Mouse (Mus musculus) olfactory bulb, adult 2 months (tissue): Measurements from ENCODE around the gene Rasa2. TPM values are rescaled to one million over a fixed set of nuclear protein-coding genes. Genes with fewer than 3 reads are reported as not detected.
A peak's percentile ranks its signal among the peaks of the same experiment; 100 is the strongest.

ENCODE experiments used
- H3K27ac ChIP-seq: fragments of 200-500 bp; 2 replicates; pipeline ENCODE4 v1.5.1; 2012; ENCODE audit warnings: low read depth, low read length; ENCODE audit not compliant: insufficient read depth
- H3K4me1 ChIP-seq: fragments of 200-500 bp; 2 replicates; pipeline ENCODE4 v1.6.1; 2012; ENCODE audit warnings: low read length; ENCODE audit not compliant: control insufficient read depth, insufficient read depth
- H3K4me3 ChIP-seq: fragments of 200-500 bp; 2 replicates; pipeline ENCODE4 v1.5.1; 2012; ENCODE audit warnings: mild to moderate bottlenecking, low read depth, low read length, moderate library complexity; ENCODE audit not compliant: insufficient read depth
- CTCF ChIP-seq: fragments of 200-500 bp; IDR thresholded peaks from 2 replicates; pipeline ENCODE4 v1.5.1; 2012; ENCODE audit warnings: low read depth, mild to moderate bottlenecking, low read length, moderate library complexity; ENCODE audit not compliant: insufficient read depth
- POLR2A ChIP-seq: fragments of 200-500 bp; IDR thresholded peaks from 2 replicates; pipeline ENCODE4 v1.6.1; 2012; ENCODE audit warnings: mild to moderate bottlenecking, low read depth, low read length, moderate library complexity; ENCODE audit not compliant: insufficient read depth
- WGBS: fragments of 180-500 bp; shearing (Covaris S2); methylation state at CpG from one replicate; pipeline ENCODE4 v1.1.7; 2018; 5-methylcytosine and 5-hydroxymethylcytosine counted together
- polyA plus RNA-seq: library from polyadenylated mRNA; stranded (reverse); fragments of >200 nt; gene quantifications from 2 replicates; pipeline ENCODE4 v1.2.4, GENCODE M21; 2012; ENCODE audit warnings: low replicate concordance; ENCODE audit not compliant: missing spikeins, insufficient read depth, insufficient read length

The Rasa2 gene
- polyA plus RNA-seq, 1 experiment: not detected

GRCm38 (mm10) chr9:96611693-96612293 is 19.6 kb downstream of the Rasa2 start:
- Histone ChIP-seq H3K4me1 (0 out of 2 replicates have a peak, but pooled peaks cover 2% of the 10 kb centered on the region), H3K4me3 (no peak overlapping the region), H3K27ac (peak overlapping the region; percentile 37)
- no peak for TF ChIP-seq CTCF
- TF ChIP-seq POLR2A: no peak
- WGBS: 21% methylated on average over 8 of the region's 8 CpGs

GRCm38 (mm10) chr9:96610813-96611212 is 20.6 kb downstream of the Rasa2 start:
- Histone ChIP-seq H3K27ac (no peak overlapping the region), H3K4me1 (0 out of 2 replicates have a peak, but pooled peaks cover 2% of the 10 kb centered on the region), H3K4me3 (no peak overlapping the region)
- WGBS: 77% methylated on average over 2 of the region's 2 CpGs
- TF ChIP-seq POLR2A (no peak), CTCF (no peak)

GRCm38 (mm10) chr9:96603416-96603815 is 28.0 kb downstream of the Rasa2 start:
- Histone ChIP-seq H3K4me1 (peaks cover 10% of the 10 kb centered on the region), H3K4me3 (no peak overlapping the region), H3K27ac (peak overlapping the region; percentile 90)
- TF ChIP-seq POLR2A: no peak
- no peak for TF ChIP-seq CTCF
- whole genome bisulfite sequencing: 25% methylated on average over 6 of the region's 6 CpGs

GRCm38 (mm10) chr9:96597899-96598298 is 33.5 kb downstream of the Rasa2 start:
- 93% methylated on average over 1 of the region's 1 CpGs for WGBS
- TF ChIP-seq POLR2A (no peak), CTCF (0 out of 2 replicates have a peak, but pooled peaks have one; percentile 17)
- H3K4me3 ChIP-seq: no peak overlapping the region
- H3K4me1 ChIP-seq: peaks cover 14% of the 10 kb centered on the region
- peak overlapping the region; percentile 59 for H3K27ac ChIP-seq

GRCm38 (mm10) chr9:96592670-96593600 is 38.5 kb downstream of the Rasa2 start:
- Histone ChIP-seq H3K4me1 (peaks cover 10% of the 10 kb centered on the region), H3K4me3 (no peak overlapping the region), H3K27ac (no peak overlapping the region)
- 63% methylated on average over 11 of the region's 11 CpGs for WGBS
- TF ChIP-seq CTCF (no peak), POLR2A (no peak)

GRCm38 (mm10) chr9:96589346-96589745 is 42.1 kb downstream of the Rasa2 start:
- peaks cover 4% of the 10 kb centered on the region for H3K4me1 ChIP-seq
- H3K27ac ChIP-seq: no peak overlapping the region
- WGBS: 72% methylated on average over 5 of the region's 5 CpGs
- TF ChIP-seq POLR2A: no peak
- no peak for TF ChIP-seq CTCF
- no peak overlapping the region for H3K4me3 ChIP-seq

GRCm38 (mm10) chr9:96583496-96583895 is 47.9 kb downstream of the Rasa2 start:
- Histone ChIP-seq H3K27ac (no peak overlapping the region), H3K4me3 (no peak overlapping the region), H3K4me1 (peaks cover 4% of the 10 kb centered on the region)
- TF ChIP-seq CTCF (no peak), POLR2A (no peak)
- WGBS: 26% methylated on average over 2 of the region's 2 CpGs

GRCm38 (mm10) chr9:96583076-96583475 is 48.3 kb downstream of the Rasa2 start:
- 70% methylated on average over 2 of the region's 2 CpGs for WGBS
- H3K27ac ChIP-seq: no peak overlapping the region
- no peaks in the 10 kb centered on the region for H3K4me1 ChIP-seq
- TF ChIP-seq CTCF: no peak
- no peak for TF ChIP-seq POLR2A
- H3K4me3 ChIP-seq: no peak overlapping the region

- WGBS: 68% methylated on average over 4 of the region's 4 CpGs
- peak overlapping the region; percentile 25; the same call in 1 of the 2 replicates for H3K27ac ChIP-seq
- peaks cover 8% of the 10 kb centered on the region; the same call in 1 of the 2 replicates for H3K4me1 ChIP-seq
- TF ChIP-seq CTCF (no peak), POLR2A (no peak)
- H3K4me3 ChIP-seq: no peak overlapping the region
Observed at GRCm38 (mm10) chr9:96578190-96578589, 53.2 kb downstream of the Rasa2 start.
